Mouse (Mus musculus) lung, postnatal 0 days (tissue): ENCODE measurements at regions not wholly inside any gene's neighbourhood (a gene's known extent, or its start where the extent isn't known, plus 50 kb on each side); places are given as distances from the start of the nearest gene placed in this dataset.
"Not testable (repeated sequence)": the region's sequence is repeated elsewhere in the genome, so short reads cannot be mapped to it uniquely, and the experiment has no call there.

ENCODE experiments used
- ATAC-seq: fragments of 200-750 bp; cut with Nextera tagmentation; 2 replicates; pipeline ENCODE4 v1.8.0; 2017; ENCODE audit warnings: moderate library complexity
- DNase-seq: peaks from one replicate; pipeline ENCODE4 v3.0.0-alpha.2; 2016; ENCODE audit warnings: low spot score
- H3K27ac ChIP-seq: fragments of 300-500 bp; sonication (generic); 2 replicates; pipeline ENCODE4 v1.5.1; 2014; ENCODE audit warnings: antibody characterized with exemption, mild to moderate bottlenecking, low read length, mixed read lengths
- H3K27me3 ChIP-seq: fragments of 300-500 bp; sonication (generic); replicated peaks from 2 replicates; pipeline ENCODE4 v1.6.1; 2014; ENCODE audit warnings: low read length, mixed read lengths; ENCODE audit not compliant: insufficient read depth
- H3K36me3 ChIP-seq: fragments of 300-500 bp; sonication (generic); 2 replicates; pipeline ENCODE4 v1.6.1; 2014; ENCODE audit warnings: low read length, mixed read lengths; ENCODE audit not compliant: insufficient read depth
- H3K4me1 ChIP-seq: fragments of 300-500 bp; sonication (generic); 2 replicates; pipeline ENCODE4 v1.6.1; 2014; ENCODE audit warnings: antibody characterized with exemption, low read depth, low read length, mixed read lengths; ENCODE audit not compliant: insufficient read depth
- H3K4me2 ChIP-seq: fragments of 300-500 bp; sonication (generic); replicated peaks from 2 replicates; pipeline ENCODE4 v1.6.1; 2014; ENCODE audit warnings: low read depth, mild to moderate bottlenecking, low read length, moderate library complexity, mixed read lengths
- H3K4me3 ChIP-seq: fragments of 300-500 bp; sonication (generic); 2 replicates; pipeline ENCODE4 v1.5.1; 2014; ENCODE audit warnings: low read depth, low read length
- H3K9ac ChIP-seq: fragments of 300-500 bp; sonication (generic); replicated peaks from 2 replicates; pipeline ENCODE4 v1.6.1; 2014; ENCODE audit warnings: low read depth, mild to moderate bottlenecking
- H3K9me3 ChIP-seq: fragments of 300-500 bp; sonication (generic); 2 replicates; pipeline ENCODE4 v1.6.1; 2016; ENCODE audit warnings: low read length, mixed read lengths
- CTCF ChIP-seq: IDR thresholded peaks from 2 replicates; pipeline ENCODE4 v1.5.1; 2016; ENCODE audit warnings: antibody characterized with exemption, mild to moderate bottlenecking
- EP300 ChIP-seq: IDR thresholded peaks from 2 replicates; pipeline ENCODE4 v1.6.1; 2016; ENCODE audit warnings: antibody characterized with exemption, mild to moderate bottlenecking, control low read depth
- WGBS: fragments of 180-500 bp; shearing (Covaris S2); extraction: QIAGEN DNeasy Blood & Tissue Kit; methylation state at CpG from one replicate; pipeline ENCODE4 v1.1.7; 2014; 5-methylcytosine and 5-hydroxymethylcytosine counted together

DNA sequence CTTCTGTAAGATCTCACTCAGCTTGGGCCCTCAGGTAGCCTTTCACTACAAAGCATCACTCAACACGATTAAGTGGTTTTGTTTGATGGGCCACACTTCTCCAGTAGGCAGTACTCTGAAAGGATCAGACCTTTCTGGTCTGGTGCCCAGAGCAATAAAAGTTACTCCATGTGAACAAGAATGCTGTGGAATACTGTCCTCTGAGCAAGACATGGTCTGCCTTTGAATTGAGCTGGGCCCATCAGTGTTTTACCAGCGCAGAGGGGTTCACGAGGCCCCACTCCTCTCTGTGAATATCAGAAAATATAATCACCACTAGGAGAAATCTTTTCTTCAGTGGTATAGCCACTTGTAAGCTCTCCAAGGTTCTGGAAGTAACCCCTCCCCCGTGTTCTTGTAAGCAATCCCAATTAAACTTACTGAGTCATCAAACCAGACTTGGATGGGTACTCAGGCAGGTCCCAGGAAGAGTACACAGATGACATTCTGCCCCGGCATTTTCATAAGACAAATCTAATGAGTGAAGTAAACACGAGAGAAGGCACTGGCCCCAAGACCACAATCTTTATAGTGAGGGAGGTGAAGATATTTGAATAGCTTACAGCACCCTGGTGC is 292.0 kb downstream of the Gadd45g start:
- Histone ChIP-seq H3K4me1 (no peaks in the 10 kb centered on the region), H3K27ac (no peak overlapping the region), H3K9ac (no peak overlapping the region), H3K4me2 (no peak overlapping the region), H3K9me3 (no peaks in the 10 kb centered on the region), H3K4me3 (no peak overlapping the region), H3K27me3 (no peaks in the 10 kb centered on the region), H3K36me3 (no peaks in the 10 kb centered on the region)
- WGBS = 59% methylated on average over 6 of the region's 6 CpGs
- DNase-seq (no peak), ATAC-seq (no peak)
- TF ChIP-seq EP300 (no peak), CTCF (no peak)

DNA sequence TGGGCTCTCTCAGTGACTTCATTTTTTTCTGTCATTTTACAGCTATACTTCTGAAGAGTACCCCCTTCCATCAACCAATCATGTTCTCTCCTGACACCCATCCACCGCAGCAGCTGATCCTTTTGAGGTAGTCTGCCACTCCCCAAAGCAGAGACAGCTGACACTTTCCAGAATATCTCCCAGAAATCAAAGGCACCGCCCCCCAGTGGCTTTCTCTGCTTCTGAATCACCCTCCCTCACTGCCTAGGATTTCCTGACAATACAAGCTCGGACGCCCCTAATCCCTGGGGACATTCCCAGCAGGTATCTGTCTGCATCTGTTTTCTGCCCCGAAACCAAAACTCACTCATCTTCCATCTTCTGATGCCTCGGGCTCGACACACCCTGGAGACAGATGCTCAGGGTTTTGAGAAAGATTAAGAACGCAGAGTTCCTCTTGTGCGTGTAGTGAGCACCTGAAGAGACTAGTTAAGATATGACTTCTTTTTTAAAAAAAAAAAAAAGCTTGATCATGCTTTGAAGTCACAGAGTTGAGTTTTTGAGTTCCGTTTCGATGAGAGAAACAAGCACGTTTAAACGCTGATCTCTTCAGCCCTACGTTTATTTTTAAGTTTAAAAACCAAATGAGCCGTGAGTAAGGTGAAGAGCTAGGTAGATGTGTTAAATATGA is 292.8 kb downstream of the Gadd45g start:
- no peaks in the 10 kb centered on the region for H3K27me3 ChIP-seq
- no peak for DNase-seq
- WGBS = 34% methylated on average over 15 of the region's 15 CpGs
- no peak overlapping the region for H3K9ac ChIP-seq
- H3K4me2 ChIP-seq = no peak overlapping the region
- no peaks in the 10 kb centered on the region for H3K4me1 ChIP-seq
- H3K36me3 ChIP-seq = no peaks in the 10 kb centered on the region
- no peaks in the 10 kb centered on the region for H3K9me3 ChIP-seq
- no peak for TF ChIP-seq CTCF
- no peak for TF ChIP-seq EP300
- H3K27ac ChIP-seq = no peak overlapping the region
- no peak for ATAC-seq
- no peak overlapping the region for H3K4me3 ChIP-seq

DNA sequence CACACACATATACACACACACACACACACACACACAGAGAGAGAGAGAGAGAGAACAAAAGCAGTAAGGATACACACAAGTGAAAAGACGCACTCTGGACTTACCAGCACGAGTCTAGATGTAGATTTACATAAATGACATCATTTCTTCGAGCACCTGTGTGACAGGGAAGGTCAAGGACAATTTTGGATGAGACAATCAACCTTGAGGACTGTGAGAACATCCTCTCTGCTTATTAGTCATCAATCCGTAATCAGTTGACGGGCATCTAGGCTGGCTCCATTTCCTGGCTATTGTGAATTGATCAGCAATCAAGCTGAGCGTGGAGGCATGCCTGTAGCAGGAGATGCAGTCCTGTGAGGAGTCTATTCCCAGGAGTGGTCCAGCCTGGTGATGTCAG is 293.7 kb downstream of the Gadd45g start:
- 64% methylated on average over 6 of the region's 6 CpGs for WGBS
- Histone ChIP-seq H3K4me2 (no peak overlapping the region), H3K4me3 (no peak overlapping the region)

DNA sequence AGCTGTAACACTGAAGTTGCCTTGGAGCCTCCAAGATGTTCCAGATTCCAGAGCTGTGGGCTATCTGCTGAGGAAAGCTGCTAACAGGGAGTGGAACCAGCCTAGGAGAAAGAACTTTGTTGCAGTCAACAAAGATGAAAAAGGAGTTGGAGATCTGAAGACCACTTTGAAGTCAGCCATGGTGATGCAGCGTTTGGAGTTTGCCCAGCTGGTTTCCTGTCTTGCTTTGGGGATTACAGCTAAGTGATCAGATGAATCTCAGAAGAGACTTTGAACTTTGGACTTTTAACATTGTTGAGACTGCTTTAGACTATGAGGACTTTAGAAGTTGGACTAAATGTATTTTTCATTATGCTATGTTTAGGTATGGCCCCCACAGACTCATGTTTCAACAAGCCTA is 297.6 kb downstream of the Gadd45g start:
- 75% methylated on average over 1 of the region's 1 CpGs for WGBS
- not testable (repeated sequence) for ATAC-seq, H3K4me1 ChIP-seq, H3K4me3 ChIP-seq, DNase-seq, H3K9ac ChIP-seq, H3K27me3 ChIP-seq, H3K9me3 ChIP-seq, H3K27ac ChIP-seq, H3K36me3 ChIP-seq, H3K4me2 ChIP-seq

More for the DNA sequence above, 293.7 kb downstream of the Gadd45g start:
- ATAC-seq = no peak
- Histone ChIP-seq H3K9me3 (no peaks in the 10 kb centered on the region), H3K4me1 (no peaks in the 10 kb centered on the region), H3K27ac (no peak overlapping the region), H3K27me3 (no peaks in the 10 kb centered on the region), H3K36me3 (no peaks in the 10 kb centered on the region), H3K9ac (no peak overlapping the region)
- TF ChIP-seq EP300 (no peak), CTCF (no peak)
- no peak for DNase-seq

DNA sequence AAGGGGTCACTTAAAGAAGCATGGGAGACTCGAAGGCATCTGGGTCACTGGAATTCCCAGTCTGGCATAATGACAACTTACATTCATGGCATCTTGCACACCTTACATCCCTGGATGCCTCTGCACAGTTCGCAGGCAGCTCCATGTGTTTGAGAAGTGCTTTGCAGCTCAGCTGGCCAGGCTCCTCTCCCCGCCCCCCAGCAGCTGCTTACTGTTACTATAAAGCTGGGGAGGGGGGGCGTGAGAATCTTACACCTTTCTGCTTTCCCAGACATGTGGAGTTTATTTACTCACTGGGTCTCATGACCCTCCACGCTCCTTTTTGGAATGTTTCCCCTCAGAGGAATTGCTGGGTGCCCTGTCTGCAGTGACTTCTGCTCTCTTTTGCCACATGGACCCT is 299.4 kb downstream of the Gadd45g start:
- Histone ChIP-seq H3K27me3 (no peaks in the 10 kb centered on the region), H3K9ac (no peak overlapping the region), H3K36me3 (no peaks in the 10 kb centered on the region), H3K4me2 (no peak overlapping the region), H3K27ac (no peak overlapping the region), H3K4me3 (no peak overlapping the region), H3K9me3 (no peaks in the 10 kb centered on the region), H3K4me1 (no peaks in the 10 kb centered on the region)
- WGBS = 68% methylated on average over 5 of the region's 5 CpGs
- TF ChIP-seq EP300 (no peak), CTCF (no peak)
- ATAC-seq = no peak
- no peak for DNase-seq

DNA sequence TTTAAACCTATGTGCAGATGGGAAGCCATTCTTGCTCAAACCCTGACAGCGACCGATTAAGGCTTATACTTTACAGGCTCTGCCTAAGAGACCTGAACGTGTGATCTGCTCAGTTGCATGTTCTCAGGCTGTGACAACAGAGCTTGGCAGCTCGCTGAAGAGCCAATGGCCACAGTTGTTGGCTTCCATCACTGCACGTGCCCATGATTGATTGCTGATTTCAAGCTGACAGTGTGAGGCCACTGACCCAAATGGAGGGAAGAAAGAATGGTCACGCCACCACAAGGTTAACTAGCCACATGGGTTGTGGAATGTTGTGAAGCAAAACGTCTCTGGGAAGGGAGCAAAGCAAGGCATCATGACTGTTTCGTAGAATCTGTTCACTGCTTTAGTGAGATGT is 303.8 kb downstream of the Gadd45g start:
- Histone ChIP-seq H3K4me2 (no peak overlapping the region), H3K27me3 (no peaks in the 10 kb centered on the region), H3K27ac (no peak overlapping the region), H3K36me3 (no peaks in the 10 kb centered on the region), H3K4me1 (peaks cover 28% of the 10 kb centered on the region; the same call in 1 of the 2 replicates), H3K9ac (no peak overlapping the region), H3K9me3 (no peaks in the 10 kb centered on the region), H3K4me3 (no peak overlapping the region)
- no peak for DNase-seq
- TF ChIP-seq EP300 = no peak
- no peak for TF ChIP-seq CTCF
- 86% methylated on average over 8 of the region's 8 CpGs for WGBS
- ATAC-seq = no peak
